Mouse (Mus musculus) left cerebral cortex, postnatal 25 days (tissue): ENCODE results near the gene Gm47791. TPM values are rescaled to one million over a fixed set of nuclear protein-coding genes. Genes with fewer than 3 reads are reported as not detected.

ENCODE experiments used
- DNase-seq, 2 experiments: peaks; one replicate each; pipeline ENCODE4 v3.0.0; 2022; ENCODE audit warnings: low spot score in 2 of 2, mixed read lengths in 1 of 2
- intact Hi-C: fragments of 180-260 bp; cut with DNase I; formaldehyde crosslinking; loops from one replicate; pipeline ENCODE4 v1.15.1; 2025
- total RNA-seq, 2 experiments: library from RNA; stranded (reverse); gene quantifications; 2 replicates each; pipeline ENCODE4 v1.2.3; 2021

Gene Gm47791
- total RNA-seq, 2 experiments from 2014 or later: not detected

DNA sequence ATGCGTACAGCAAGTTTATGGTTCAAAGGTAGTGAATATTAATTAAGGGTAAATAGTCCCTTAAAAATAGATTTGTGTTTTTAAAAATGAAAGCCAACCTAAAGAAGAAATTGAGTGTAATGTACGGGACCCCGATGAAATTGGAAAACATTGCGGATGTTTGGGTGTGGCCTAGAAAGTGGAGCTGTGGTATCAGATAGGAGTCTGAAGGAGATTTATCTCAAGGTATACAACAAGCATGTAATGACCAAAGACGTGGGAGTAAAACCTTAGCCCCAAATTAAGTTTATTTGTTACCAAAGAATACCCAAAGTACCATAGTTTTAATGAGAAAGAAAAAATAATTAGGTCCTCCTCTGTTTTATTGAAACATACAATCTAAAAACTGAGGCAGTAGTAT lies 44.6 kb downstream of the Gm47791 start:
- DNase-seq: no peak
- intact Hi-C loops: no loop called here

DNA sequence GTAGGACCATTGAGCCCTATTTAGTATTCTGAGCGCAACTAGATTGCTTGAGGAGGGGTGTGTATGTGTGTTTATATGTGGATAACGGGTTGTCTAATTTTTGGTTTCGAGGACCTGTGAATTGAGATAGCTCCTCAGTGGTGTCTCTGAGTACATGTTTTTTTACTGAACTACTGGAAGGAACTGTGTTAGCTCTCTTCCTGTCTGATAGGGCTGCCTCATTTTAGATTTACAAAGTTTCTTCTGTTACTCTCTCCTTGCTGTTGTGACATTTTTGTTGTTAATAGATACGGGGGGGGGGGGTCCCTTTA lies 45.2 kb downstream of the Gm47791 start:
- intact Hi-C loops: no loop called here
- DNase-seq: no peak

DNA sequence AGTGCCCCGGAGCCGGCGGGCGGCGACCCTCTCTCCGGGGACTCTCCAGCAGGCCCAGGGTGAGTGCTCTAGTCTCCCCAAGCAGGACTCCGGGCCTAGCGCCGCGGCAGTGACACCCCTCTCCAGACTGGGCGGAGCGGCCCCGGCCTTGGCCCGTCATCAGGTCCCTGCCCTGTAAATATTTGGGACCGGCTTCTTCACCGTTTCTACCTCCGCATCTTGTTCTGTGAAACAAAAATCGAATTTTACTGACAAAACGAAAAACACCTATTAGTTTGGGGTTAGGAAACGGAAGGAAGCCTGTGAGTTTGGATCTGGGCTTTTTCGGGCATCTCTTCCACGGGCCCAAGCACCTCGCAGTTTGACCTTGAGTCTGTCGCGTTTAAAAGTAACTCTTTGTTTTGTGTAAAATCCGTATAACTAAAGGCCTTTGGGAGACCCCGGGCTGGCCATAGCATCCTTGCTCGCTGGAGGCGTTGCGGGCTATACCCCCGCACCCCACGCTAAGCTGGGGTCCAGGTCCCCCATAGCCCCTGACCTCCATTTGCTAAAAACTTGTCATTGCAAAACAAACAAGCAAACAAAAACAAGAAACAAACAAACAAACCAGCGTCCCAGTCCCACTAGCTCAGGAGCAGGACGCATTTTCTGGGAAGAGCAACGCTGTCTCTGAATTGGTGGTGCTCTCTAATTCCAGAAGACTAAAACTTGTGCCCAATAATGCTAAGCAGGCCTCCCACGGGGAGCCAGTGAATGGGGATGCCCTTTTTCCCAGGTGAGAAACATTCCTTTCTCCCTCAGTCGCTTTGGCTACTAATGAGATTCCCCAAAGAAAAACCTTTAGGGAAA lies 45.8 kb downstream of the Gm47791 start:
- intact Hi-C loops: no loop called here
- no peak for DNase-seq

DNA sequence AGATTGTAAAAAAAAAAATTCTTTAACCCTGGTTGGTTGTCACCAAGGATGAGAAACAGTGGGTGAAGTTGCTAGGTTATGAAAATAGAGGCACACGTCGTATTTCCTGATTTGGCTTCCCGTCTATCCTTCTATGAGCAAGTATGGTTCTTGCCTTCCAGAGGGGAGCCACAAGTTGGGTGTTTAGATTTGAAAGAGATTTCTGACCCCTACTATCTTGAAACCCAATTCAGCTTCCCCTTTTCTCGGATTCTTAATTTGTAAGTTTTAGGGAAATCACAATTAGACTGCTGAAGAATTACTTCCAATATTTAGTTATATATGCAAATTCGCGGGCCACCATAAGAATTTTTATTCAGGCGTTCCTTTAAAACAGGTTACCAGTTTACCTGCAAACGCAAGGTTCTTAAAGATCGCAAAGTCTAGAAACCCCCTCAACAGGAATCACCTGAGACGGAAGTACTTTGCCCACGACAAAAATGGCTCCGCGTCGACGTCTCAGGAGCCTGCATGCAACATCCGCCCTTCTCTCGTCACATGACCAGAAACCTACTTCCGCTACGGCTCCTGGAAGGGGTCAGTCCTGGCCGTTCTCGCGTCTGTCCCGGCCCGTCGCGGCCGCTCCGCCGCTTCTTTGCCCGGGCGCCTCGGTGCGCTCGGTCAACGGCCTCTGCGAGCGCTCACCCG lies 46.6 kb downstream of the Gm47791 start, which contains the start of gene Mff:
Gene Mff, plus strand, starts transcription at position 552 of the 687 bp plus-strand sequence.
- intact Hi-C loops: no loop called here
- peak; percentile 93 to 96 for DNase-seq

Other genes starting within 250 kb of the Gm47791 start
- gene Col4a4, start 184.4 kb downstream of the Gm47791 start, total RNA-seq: 1 to 10 TPM; 1.5 to 1.9 TPM
- gene Col4a3, start 184.3 kb downstream of the Gm47791 start, total RNA-seq: under 1 TPM; 0.50 to 0.78 TPM
- 100 to 1,000 TPM; 274 to 279 TPM for gene Mff, start 46.4 kb downstream of the Gm47791 start, total RNA-seq
- not detected for gene Tm4sf20, start 2.8 kb downstream of the Gm47791 start, total RNA-seq
- gene Agfg1, start 68.2 kb upstream of the Gm47791 start, total RNA-seq: 10 to 100 TPM; 81.8 to 88.6 TPM
- gene A030005L19Rik, start 142.1 kb upstream of the Gm47791 start, total RNA-seq: 1 to 10 TPM in 1 of 2 experiments, under 1 TPM in 1; 0.87 to 1.2 TPM
- not detected for gene A030014E15Rik, start 153.7 kb upstream of the Gm47791 start, total RNA-seq
- gene Gm6217, start 160.2 kb upstream of the Gm47791 start, total RNA-seq: not detected
- not detected for gene A030003K21Rik, start 172.1 kb upstream of the Gm47791 start, total RNA-seq
- gene Gm7544, start 184.8 kb upstream of the Gm47791 start, total RNA-seq: not detected
- not detected for gene Gm47955, start 189.0 kb upstream of the Gm47791 start, total RNA-seq
- not detected for gene Gm47959, start 229.3 kb upstream of the Gm47791 start, total RNA-seq